Mouse (Mus musculus): ENCODE results near the gene Majin.

Gene Majin

DNA sequence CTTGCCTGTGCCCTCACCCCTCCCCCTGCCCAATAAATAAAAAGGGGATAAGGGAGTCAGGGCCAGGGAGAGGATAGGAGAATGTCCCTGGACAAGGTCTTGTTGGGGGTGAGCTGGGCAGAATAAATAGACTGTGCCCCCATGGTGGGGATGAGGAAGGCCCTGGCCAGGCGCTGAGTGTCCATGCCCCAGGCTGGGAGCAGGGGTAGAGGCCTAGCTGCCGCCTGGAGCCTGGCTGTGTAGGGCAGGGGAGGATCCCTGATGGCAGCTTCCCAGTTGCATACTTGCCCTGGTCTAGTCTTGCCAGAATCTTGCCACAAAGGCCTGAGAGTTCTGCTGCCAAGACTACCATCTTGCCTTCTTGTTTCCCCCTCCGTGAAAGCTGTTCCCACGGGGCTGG lies 43.7 kb downstream of the Majin start:
- DNase-seq (ENCODE audit: low spot score in 2 of 2): no peak

DNA sequence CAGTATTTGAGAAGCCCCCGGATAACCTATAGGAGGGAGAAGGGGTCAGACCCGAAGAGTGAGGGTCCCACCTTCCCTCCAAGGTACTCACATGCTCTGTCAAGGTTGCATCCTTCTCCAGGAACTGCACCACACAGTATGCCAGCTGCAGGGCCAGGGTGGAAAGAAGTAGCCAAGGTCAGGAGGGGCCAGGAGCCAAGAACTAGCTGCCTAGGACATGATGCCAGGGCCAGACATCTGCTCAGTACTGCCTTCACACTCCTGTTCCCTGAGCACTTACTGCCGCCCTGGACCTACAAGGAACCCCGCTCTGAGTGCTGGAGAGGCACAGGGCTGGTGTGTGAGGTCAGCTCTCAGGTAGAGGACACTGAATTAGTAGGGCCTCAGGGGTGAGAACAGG lies 46.2 kb downstream of the Majin start:
- no peak for DNase-seq (ENCODE audit: low spot score in 2 of 2)

DNA sequence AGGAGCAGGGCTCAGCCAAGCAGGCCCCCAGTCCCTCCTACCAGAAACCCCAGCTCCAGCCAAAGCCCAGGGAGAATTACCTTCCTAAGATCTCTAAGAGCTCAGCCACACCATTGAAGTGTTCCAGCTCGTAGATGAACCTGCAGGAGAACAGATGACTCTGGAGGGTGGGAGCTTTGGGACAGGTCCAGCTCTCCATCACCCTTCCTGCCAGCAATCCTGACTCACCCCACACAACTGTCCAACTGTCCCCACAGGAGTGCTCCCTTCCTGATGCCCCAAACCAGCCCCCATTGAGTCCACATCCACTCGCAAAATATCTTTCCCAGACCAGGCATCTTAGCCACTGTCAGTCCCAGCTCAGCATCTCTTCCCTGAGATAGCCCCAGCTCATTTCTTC lies 46.8 kb downstream of the Majin start:
- DNase-seq (ENCODE audit: low spot score in 2 of 2): no peak

DNA sequence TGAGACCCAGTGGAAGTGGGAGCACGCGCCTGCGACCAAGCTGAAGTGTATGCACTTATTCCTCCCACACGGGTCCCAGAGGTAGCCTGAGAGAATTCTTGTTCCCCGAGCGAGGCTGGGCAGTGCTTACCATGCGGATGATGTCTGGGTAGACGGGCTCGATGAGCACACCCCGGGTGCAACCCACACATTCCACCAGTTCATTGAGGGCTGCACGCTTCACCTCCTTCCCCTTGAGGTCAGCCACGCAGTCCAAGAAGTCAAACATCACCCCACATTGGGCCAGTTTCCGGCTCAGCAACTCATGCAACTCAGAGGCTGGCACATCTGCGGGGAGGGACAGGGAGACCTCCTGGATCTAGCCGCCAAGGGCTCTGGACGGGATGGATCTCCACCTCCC lies 49.5 kb downstream of the Majin start:
- no peak for DNase-seq (ENCODE audit: low spot score in 2 of 2)

DNA sequence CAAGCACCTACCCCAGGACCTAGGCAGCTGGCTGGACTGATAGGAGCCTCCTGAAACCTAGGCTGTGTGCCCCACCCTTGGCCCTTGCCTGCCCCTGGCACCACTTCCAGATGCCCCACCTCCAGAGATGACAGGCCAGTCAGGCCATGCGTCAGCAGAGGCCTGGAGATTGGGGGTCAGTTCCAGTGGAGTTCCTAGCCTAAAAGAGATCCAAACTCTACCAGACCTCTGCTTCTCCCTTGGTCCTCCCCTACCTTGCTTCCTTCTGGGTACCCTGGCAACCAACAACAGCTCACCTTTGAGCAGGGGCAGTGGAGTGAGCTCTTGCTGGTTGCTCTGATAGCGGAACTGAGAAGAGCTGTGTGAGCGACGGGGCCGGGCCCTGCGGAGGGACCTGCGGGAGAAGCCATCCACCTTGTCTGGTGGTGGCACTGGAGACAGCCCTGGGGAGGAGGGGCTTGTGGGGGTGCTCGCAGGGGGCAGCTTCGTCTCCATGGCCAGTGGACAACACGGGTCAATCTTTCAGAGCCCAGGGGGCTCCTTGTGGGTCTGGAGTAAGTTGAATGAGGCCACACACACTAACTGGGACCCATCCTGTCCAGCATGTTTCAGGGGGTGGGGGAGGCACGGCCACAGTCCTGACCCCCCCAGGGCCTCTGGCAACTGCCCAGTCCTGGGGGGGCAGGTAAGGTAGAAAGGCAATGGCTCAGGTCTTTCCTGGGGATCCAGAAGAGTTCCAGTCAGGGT lies 50.3 kb downstream of the Majin start:
- DNase-seq (ENCODE audit: low spot score in 2 of 2): peak; percentile 68 to 78

DNA sequence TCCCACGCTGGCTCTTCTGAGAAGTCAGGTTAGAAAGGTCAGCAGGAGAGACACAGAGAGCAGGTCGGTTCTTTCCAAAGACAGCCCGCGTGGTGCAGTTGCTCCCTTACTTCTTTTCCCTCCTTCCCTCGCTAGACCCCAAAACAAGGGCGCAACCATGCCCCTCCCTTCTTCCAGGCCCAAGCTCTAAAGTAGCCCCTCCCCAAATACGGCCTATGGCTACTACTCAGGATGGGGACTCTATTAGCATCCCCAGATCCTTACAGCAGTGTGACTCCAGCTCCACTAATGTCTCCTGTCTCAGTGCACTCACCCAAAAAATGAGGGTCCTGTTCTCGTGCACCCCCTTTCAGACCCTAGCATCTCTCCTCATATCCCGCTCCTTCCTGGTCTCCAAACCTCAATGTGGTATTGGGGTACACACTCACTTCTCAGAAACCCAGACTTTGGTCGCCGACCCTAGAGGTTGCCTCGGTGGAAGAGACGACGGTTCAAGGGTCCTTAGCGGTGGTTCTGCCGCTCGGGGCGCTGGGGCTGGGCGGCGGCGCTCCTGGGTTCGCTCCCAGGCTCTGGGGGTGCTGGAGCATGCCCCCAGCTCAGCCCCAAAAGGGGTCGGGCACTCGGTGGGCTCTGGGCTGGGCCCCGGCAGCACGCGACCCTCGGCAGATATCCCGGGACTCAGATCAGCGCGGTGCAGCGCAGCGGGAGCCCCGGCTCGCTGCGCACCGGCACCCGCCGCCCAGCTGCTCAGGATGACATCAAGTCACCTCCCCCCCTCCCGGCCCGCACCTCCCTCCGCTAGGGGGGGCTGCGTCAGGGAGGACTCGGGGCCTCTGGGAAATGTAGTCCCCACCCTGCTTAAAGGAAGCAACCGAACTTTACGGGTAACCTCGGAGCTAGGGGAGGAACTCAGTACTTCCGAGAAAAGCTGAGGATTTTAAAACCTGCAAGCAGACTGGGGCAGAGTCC lies 51.2 kb downstream of the Majin start, which contains the start of gene Ppp2r5b:
TSS of gene Ppp2r5b (minus strand) at position 789 of the 969 bp plus-strand sequence.
- peak; percentile 96 to 97 for DNase-seq (ENCODE audit: low spot score in 2 of 2)

DNA sequence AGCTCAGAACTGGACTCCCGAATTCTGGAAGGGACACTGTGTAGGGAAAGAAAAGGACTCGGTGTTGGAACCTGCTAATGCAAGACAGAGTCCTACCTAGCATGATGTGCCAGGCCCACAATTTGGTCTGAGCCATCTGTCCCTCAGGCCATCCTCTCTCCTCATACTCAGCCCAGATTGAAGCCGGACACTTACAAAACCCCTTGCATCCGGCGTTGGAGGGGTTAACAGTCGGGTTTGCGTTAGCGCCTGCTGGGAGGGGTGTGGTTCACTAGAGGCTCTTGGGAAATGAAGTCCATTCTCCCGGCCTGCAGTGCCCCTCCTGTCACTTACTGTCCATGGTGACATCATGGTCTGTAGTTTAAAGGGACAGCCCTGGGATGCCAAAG lies 51.9 kb downstream of the Majin start:
- peak; percentile 90 to 92 for DNase-seq (ENCODE audit: low spot score in 2 of 2)

DNA sequence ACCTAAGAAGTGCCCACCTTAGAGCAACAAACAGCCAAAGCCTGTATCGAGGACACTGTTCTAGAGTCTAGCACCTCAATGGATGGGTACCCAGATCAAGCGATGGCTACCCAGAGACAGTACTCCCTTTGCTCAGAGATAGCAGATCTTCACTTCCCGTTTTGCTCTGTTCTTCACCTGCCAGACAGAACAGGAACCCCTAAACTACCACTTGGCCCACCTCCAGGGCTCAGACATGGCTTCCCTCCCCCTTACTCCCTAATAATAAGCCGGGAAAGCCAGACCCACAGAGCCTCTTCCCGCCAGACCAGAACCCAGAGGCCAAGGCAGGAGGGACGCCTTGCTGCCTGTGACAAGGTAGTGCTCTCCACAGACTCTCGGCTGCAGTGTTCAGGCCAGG lies 52.7 kb downstream of the Majin start:
- no peak for DNase-seq (ENCODE audit: low spot score in 2 of 2)

DNA sequence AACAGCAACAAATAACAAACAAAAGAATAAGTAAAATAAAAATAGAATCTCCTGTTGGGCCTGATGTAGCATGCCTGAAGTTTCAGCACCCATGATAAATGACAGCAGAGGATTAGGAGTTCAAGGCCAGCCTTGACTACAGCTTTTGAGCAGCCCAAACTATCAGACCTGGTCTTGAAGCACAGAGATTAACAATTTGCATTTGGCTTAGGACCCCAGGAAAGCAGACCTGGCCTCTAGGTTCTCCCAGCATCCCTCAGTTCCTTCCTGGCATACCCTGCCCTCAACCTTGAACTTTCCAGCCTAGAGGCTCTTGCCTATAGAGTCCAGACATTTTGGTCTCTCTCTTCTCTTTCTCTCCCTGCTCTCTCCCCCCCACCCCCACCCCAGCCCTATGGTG lies 54.6 kb downstream of the Majin start:
- no peak for DNase-seq (ENCODE audit: low spot score in 2 of 2)

DNA sequence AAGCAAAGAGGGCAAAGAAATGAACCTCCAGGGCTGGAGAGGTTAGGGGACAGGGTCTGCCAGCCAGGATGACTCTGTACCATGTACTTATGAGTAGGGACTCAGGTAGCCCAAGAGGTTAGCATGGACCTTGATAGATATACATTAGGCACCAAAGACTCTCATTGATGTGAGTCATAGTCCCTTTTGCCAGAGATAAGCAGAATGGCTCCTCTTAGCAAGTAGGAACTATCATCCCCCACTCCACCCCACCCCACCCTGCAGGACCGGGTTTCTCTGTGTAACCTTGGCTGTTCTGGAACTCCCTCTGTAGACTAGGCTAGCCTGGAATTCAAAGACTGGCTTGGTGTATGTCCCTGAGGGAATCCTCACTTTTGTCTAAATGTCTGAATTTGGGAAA lies 55.9 kb downstream of the Majin start:
- DNase-seq (ENCODE audit: low spot score in 2 of 2): peak in 1 of 2 experiments; percentile 48

DNA sequence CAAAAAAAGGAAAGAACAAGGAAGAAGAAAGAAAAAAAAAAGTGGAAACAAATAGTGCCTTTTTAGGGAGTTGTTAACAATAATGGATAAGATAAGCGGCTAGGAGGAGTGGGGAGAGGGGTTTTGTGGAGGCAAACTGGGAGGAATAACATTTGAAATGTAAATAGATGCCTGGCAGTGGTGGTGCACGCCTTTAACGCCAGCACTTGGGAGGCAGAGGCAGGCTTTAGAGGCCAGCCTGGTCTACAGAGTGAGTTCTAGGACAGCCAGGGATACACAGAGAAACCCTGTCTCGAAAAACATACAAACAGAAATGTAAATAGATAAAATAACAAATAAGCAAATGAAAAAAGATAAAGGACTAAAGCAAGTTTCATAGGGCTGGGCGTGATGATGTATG lies 56.5 kb downstream of the Majin start:
- no peak for DNase-seq (ENCODE audit: low spot score in 2 of 2)

DNA sequence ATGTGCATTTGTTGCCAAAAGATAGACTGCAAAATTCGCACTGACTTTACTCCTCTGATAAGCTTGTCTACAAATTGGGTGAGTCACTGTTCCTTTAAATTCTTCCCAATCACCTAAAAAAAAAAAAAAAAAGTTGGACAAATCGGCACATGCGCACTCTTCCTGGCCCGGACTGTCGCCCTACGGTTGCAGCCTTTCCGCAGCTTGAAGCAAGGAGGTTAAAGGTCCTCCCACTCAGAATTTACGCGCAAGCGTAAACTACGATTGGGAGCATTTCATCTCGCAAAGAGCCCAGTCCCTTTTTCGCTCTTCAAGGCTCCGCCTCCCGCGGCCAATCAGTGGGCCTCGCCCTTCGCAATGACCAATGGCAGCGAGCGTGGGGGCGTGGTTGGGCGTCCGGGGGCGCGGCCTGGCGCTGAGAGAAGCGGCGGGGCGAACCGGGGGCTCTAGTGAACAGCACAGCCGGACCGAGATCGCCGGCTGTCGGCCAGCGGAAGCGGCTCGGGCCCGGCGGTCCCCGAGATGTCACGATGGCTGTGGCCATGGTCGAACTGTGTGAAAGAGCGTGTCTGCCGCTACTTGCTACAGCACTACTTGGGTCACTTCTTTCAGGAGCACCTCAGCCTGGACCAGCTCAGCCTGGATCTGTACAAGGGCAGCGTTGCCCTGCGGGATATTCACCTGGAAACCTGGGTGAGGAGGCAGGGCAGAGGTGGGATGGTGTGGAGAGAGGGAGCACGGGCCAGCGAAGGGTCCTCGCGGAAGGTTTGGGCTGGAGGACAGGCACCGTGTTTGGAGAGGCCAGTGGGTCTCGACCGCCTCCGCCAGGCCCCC lies 57.3 kb downstream of the Majin start, which contains the start of gene Atg2a:
TSS of gene Atg2a (plus strand) at position 395 of the 834 bp plus-strand sequence.
- peak; percentile 99 to 100 for DNase-seq (ENCODE audit: low spot score in 2 of 2)

DNA sequence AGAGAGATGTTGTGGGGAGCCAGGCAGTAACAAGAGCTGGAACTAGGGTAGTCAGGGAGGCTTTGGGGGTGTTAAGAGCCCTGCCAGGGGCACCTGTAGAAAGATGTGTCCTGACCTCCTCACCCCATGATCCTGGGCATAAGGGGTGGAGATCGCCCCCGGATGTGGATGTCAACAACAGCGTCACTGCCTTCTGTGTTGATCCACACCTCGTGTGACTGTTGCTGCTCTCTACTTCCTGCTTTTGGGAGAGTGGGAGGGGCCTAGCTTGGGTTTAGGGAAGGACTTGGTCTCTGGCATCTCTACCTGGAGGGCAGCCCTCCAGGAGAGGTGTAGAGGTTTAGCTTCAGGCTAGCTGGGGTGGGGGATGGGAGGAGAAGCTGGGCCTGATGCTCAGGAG lies 58.1 kb downstream of the Majin start:
- peak; percentile 68 to 78 for DNase-seq (ENCODE audit: low spot score in 2 of 2)

DNA sequence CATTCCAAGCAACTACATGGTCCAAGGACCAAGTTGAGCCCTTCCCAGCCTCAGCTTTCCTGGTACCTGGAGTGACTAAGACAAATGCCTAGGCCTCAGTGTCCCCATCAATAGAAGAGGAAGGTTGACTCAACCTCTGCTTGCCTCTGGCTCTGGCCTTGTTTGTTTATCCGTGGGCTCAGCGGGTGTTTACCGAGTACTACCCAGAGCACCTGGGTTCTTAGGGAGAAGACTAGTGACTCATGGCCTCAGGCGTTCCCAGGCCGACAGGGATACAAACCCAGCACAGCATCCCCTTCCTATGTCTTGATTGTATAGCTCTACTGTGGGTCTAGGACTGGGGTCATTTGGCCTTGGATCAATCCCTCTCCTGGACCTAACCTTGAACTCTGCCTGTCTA lies 59.0 kb downstream of the Majin start:
- no peak for DNase-seq (ENCODE audit: low spot score in 2 of 2)

DNA sequence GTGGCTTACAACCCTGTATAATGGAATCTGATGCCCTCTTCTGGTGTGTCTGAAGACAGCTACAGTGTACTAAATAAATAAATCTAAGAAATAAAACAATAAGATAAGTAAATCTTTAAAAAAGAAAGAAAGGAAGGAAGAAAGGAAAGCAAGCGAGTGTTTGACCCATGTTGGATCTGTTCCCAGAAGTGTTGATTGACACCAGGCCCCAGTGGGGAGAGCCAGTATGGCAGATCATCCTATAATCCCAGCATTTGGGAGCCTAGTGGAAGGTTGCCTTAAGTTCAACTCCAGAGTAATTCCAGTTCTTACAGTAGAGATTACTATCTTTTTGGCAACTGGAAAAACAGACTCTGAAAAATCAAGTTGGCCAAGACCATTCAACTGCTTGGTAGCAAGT lies 61.6 kb downstream of the Majin start:
- no peak for DNase-seq (ENCODE audit: low spot score in 2 of 2)

DNA sequence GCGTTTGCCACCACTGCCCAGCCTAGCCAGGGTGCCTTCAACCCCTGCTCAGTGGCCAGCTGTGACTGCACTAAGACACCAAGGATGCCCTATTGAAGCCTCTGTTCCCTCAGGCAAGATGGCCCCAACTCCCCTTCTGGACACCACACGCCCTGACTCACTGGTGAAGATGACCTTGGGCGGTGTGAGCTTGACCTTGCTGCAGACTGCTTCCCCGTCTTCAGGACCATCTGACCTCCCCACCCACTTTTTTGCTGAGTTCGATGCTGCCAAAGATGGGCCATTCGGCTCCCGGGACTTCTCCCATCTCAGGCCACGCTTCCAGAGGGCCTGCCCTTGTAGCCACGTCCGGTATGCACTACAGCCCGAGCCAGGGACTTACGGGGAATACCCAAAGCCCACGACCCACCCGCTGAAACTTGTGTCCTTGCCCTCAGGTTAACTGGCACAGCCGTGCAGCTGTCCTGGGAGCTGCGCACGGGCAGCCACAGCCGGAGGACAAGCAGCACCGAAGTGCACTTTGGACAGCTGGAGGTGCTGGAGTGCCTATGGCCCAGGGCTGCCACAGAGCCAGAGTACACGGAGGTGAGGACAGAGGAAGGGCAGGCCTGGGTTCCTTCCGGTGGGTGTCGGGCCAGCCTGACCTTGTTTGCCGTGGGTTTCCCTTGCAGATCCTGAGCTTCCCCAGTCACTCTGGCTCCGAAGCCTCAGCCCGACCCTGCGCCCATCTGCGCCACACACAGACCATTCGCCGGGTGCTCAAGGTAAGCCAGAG lies 63.5 kb downstream of the Majin start:
- DNase-seq (ENCODE audit: low spot score in 2 of 2): no peak

DNA sequence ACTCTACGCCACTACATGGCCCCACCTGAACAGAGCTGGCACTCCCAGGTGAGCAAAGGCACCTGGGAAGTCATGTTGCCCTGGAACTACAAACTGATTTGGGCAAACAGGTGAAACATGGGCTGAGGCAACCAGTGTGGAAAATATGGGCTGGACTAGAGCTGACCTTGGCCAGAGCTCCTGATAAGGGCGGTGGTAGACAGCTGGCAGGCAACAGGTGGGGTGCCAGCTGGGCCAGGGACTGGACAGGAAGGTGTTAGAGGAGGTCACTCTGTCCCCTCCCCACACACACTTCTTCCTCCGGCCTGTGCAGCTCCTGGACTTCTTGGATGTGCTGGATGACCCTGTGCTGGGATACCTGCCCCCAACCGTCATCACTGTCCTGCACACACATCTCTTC lies 68.8 kb downstream of the Majin start:
- no peak for DNase-seq (ENCODE audit: low spot score in 2 of 2)

DNA sequence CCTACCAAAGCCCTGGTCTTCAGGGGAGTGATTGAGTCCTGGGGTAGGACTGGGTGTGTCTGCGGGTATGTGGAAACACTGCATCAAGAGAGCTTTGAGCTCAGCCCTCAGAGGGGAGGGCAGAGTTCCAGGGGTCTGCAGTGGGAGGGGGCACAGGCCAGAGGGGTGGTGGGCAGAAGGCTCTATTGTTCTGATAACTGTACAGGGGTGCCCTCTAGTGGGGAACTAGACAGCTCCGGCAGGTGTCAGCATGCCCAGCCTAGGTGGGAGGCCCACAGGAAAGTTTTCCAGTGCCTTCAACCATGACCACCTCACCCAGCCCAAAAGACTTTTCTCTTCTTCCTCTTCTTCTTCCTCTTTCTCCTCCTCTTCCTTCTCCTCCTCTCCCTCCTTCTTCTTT lies 76.2 kb downstream of the Majin start:
- peak in 1 of 2 experiments; percentile 50 for DNase-seq (ENCODE audit: low spot score in 2 of 2)

DNA sequence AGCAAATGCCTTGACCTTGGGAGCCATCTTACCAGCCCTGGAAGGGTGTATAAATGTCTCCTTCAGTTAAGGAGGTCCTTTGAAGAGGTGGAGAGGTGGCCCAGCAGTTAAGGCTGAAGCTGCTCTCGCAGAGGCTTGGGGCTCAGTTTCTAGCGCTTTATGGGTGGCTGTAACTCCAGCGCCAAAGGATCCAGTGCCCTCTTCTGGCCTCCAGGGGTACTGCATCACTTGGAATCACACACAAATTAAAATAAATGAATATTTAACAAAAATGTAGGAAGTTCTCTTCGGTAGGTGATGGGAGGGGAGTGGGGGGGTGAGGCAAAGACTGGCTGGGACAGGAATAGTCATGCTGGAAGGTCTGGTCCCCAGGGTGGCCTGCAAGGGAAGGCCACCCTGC lies 76.8 kb downstream of the Majin start:
- no peak for DNase-seq (ENCODE audit: low spot score in 2 of 2)

DNA sequence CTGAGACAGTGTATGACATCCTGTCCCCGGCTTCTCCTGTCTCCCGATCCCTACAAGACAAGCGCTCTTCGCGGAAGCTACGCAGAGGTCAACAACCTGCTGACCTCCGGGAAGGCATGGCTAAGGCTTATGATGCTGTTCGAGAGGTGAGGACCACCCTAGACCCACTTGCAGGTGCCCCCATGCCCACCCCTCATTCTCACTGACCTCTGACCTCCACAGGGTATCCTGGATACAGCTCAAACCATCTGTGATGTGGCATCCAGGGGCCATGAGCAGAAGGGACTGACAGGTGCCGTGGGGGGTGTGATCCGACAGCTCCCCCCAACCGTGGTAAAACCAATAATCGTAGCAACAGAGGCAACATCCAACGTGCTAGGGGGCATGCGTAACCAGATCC lies 77.2 kb downstream of the Majin start:
- DNase-seq (ENCODE audit: low spot score in 2 of 2): no peak

DNA sequence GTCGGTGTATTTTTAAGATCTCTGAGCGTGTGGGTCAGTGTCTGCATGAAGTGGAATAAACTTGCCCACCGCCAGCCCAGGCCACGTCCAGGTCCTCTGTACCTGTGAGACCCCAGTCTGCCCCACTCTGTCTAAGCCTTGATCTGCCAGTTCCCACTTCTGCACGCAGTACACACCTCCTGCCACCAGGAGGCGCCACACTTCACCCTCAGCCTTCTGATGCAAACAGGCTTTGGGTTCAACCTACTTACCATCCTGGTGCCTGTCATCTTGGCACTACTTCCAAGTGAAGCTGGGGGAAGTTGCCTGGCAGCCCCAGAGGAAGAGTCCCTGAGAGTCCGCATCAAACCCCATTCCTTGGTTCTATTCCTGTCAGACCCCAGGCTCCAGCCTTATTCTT lies 78.0 kb downstream of the Majin start:
- peak; percentile 63 to 71 for DNase-seq (ENCODE audit: low spot score in 2 of 2)
